Mouse (Mus musculus) NIH3T3 (cell line): ENCODE measurements around the gene Ubiad1.
A peak's percentile ranks its signal among the peaks of the same experiment; 100 is the strongest.

Experiments
- DNase-seq: peaks from one replicate; pipeline ENCODE4 v3.0.0-alpha.2; 2012; ENCODE audit warnings: low read depth

Gene Ubiad1

GRCm38 (mm10) chr4:148453707-148454106 is 9.1 kb upstream of the Ubiad1 start:
- DNase-seq, result no peak

GRCm38 (mm10) chr4:148448853-148449245 is 4.3 kb upstream of the Ubiad1 start:
- DNase-seq, result peak; percentile 39

- peak; percentile 95 for DNase-seq
Measured at GRCm38 (mm10) chr4:148448179-148448852, 3.7 kb upstream of the Ubiad1 start, which contains the start of gene Mtor. TSS of gene Mtor (plus strand) at chr4:148448611.

- no peak for DNase-seq
Measured at GRCm38 (mm10) chr4:148442598-148442997, 2.0 kb downstream of the Ubiad1 start.

- DNase-seq, result no peak
Measured at GRCm38 (mm10) chr4:148441931-148442330, 2.6 kb downstream of the Ubiad1 start.

GRCm38 (mm10) chr4:148435657-148436330 is 8.8 kb downstream of the Ubiad1 start:
- DNase-seq, result peak; percentile 15

GRCm38 (mm10) chr4:148435106-148435505 is 9.5 kb downstream of the Ubiad1 start:
- DNase-seq, result no peak

GRCm38 (mm10) chr4:148434554-148434953 is 10.0 kb downstream of the Ubiad1 start:
- no peak for DNase-seq

GRCm38 (mm10) chr4:148433813-148434212 is 10.8 kb downstream of the Ubiad1 start:
- no peak for DNase-seq

GRCm38 (mm10) chr4:148433336-148433735 is 11.2 kb downstream of the Ubiad1 start:
- DNase-seq, result no peak

GRCm38 (mm10) chr4:148432488-148432887 is 12.1 kb downstream of the Ubiad1 start:
- DNase-seq, result no peak

GRCm38 (mm10) chr4:148430880-148431519 is 13.6 kb downstream of the Ubiad1 start:
- no peak for DNase-seq

- peak; percentile 77 for DNase-seq
Measured at GRCm38 (mm10) chr4:148429686-148430085, 14.9 kb downstream of the Ubiad1 start.

- no peak for DNase-seq
Measured at GRCm38 (mm10) chr4:148429121-148429520, 15.4 kb downstream of the Ubiad1 start.

- no peak for DNase-seq
Measured at GRCm38 (mm10) chr4:148428544-148428943, 16.0 kb downstream of the Ubiad1 start.

- no peak for DNase-seq
Measured at GRCm38 (mm10) chr4:148426950-148427850, 17.4 kb downstream of the Ubiad1 start.

GRCm38 (mm10) chr4:148417559-148417958 is 27.0 kb downstream of the Ubiad1 start:
- DNase-seq, result no peak

- DNase-seq, result no peak
Measured at GRCm38 (mm10) chr4:148417074-148417526, 27.5 kb downstream of the Ubiad1 start.

GRCm38 (mm10) chr4:148415575-148415974 is 29.0 kb downstream of the Ubiad1 start:
- no peak for DNase-seq

- no peak for DNase-seq
Measured at GRCm38 (mm10) chr4:148408256-148408975, 36.2 kb downstream of the Ubiad1 start.

GRCm38 (mm10) chr4:148405255-148405788 is 39.2 kb downstream of the Ubiad1 start:
- DNase-seq, result no peak
